Mouse (Mus musculus) liver, embryonic 14.5 days (tissue): ENCODE results near the gene Ercc8.
A peak's percentile ranks its signal among the peaks of the same experiment; 100 is the strongest.

Experiments used
- CTCF ChIP-seq: IDR thresholded peaks from 2 replicates; pipeline ENCODE4 v1.5.1; 2016; ENCODE audit warnings: antibody characterized with exemption, low read depth, control low read depth
- EP300 ChIP-seq: IDR thresholded peaks from 2 replicates; pipeline ENCODE4 v1.6.1; 2016; ENCODE audit warnings: antibody characterized with exemption, low read depth

GRCm38 (mm10) chr13:108214081-108214484 is 55.6 kb downstream of the Ercc8 start, which contains the start of gene Elovl7:
- TF ChIP-seq CTCF (peak; percentile 25), EP300 (no peak)
